Mouse (Mus musculus) small intestine, adult 2 months (tissue): ENCODE measurements around the gene Gsdme.

Source experiments
- CTCF ChIP-seq: fragments of 200-500 bp; IDR thresholded peaks from 2 replicates; pipeline ENCODE4 v1.5.1; 2012; ENCODE audit warnings: low read depth, mild to moderate bottlenecking, control low read depth, inconsistent platforms, low read length, moderate library complexity, mixed read lengths; ENCODE audit not compliant: insufficient replicate concordance, insufficient read length; ENCODE audit errors: extremely low read depth
- POLR2A ChIP-seq: fragments of 200-500 bp; IDR thresholded peaks from 2 replicates; pipeline ENCODE4 v1.6.1; 2012; ENCODE audit warnings: low read depth, mild to moderate bottlenecking, control low read depth, inconsistent platforms, low read length, moderate library complexity

- no peak for TF ChIP-seq POLR2A
- TF ChIP-seq CTCF, result no peak
Measured at GRCm38 (mm10) chr6:50159842-50160241, 103.8 kb downstream of the Gsdme start.
